ENCODE assay signal across 28 mouse cellular contexts in the genomic region with DNA sequence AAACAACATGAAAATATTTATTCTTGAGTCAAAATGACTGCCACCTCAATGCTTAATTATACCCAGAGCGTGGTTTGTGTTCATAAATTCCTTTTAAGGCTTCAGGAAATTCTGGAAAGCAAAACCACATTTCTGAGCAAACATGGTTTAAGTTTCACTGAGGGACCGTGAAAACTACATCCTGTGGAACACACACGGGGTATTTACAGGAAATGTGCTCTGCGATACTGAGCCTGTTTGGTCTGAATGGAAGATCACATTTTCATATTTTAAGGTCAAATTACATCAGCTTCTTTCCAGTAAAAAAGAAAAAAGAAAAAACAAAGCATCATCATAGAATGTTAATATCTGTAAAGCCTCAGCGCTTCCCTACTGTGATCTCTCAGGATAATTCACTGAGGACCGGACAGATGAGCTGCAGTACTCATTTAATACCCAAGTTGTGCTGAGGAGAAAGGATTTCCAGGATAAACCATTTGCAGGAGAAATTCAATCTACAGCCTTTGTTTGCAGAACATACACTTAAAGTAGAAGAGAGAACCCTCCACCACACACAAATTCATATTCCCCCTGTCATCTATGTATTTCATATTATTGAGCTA.
DNase-seq lines count a peak whose midpoint lies in the region; ATAC-seq and TF ChIP-seq lines count a peak whose summit lies in the region.
"Had no signal": no experiment of that assay in that cellular context is flagged by ENCODE, and none has a peak within 500 bp of the region (broad histone marks: within the 10 kb centered on the region; RNA-seq: fewer than 3 reads in every experiment).

No protein-coding gene starts in this region.

- no peaks in the 10 kb centered on the region for H3K36me3 ChIP-seq in kidney, adult 2 months (ENCODE audit: control insufficient read depth, insufficient read depth, low read length)
- H3K36me3 ChIP-seq in embryonic facial prominence, embryonic 12.5 days: no peaks in the 10 kb centered on the region
- H3K36me3 ChIP-seq in embryonic facial prominence, embryonic 15.5 days: no peaks in the 10 kb centered on the region
- H3K36me3 ChIP-seq in limb, embryonic 14.5 days (ENCODE audit: control insufficient read depth, insufficient read depth, low read length): no peaks in the 10 kb centered on the region
- H3K36me3 ChIP-seq in forebrain, embryonic 13.5 days (ENCODE audit: poor library complexity, severe bottlenecking): no peaks in the 10 kb centered on the region
- H3K36me3 ChIP-seq: forebrain, embryonic 12.5 days; heart, embryonic 13.5 days; liver, embryonic 13.5 days; lung, embryonic 15.5 days; neural tube, embryonic 12.5 days had no signal

- H3K27ac ChIP-seq in kidney, adult 2 months (ENCODE audit: insufficient read depth, low read depth, low read length): no peak overlapping the region
- H3K27ac ChIP-seq in embryonic facial prominence, embryonic 12.5 days: 0 out of 2 replicates have a peak overlapping the region, but pooled peaks have one; percentile 75
- peak overlapping the region; percentile 55; the same call in 1 of the 2 replicates for H3K27ac ChIP-seq in embryonic facial prominence, embryonic 15.5 days (replicated peaks)
- H3K27ac ChIP-seq in limb, embryonic 14.5 days (replicated peaks; ENCODE audit: low read depth, low read length): peak overlapping the region; percentile 22; the same call in 1 of the 2 replicates
- H3K27ac ChIP-seq in forebrain, embryonic 13.5 days: no peak overlapping the region
- H3K27ac ChIP-seq: forebrain, embryonic 12.5 days; heart, adult 2 months; heart, embryonic 13.5 days; hindbrain, embryonic 14.5 days; left cerebral cortex, adult 2 months; liver, embryonic 13.5 days; lung, embryonic 15.5 days; neural tube, embryonic 12.5 days had no signal

- H3K9ac ChIP-seq in embryonic facial prominence, embryonic 12.5 days: no peak overlapping the region
- no peak overlapping the region for H3K9ac ChIP-seq in embryonic facial prominence, embryonic 15.5 days
- no peak overlapping the region for H3K9ac ChIP-seq in limb, embryonic 14.5 days (ENCODE audit: low read depth, low read length, severe bottlenecking)
- no peak overlapping the region for H3K9ac ChIP-seq in forebrain, embryonic 13.5 days
- H3K9ac ChIP-seq: forebrain, embryonic 12.5 days; heart, embryonic 13.5 days; hindbrain, embryonic 14.5 days; liver, embryonic 13.5 days; lung, embryonic 15.5 days; neural tube, embryonic 12.5 days had no signal

- ATAC-seq in embryonic facial prominence, embryonic 12.5 days (ENCODE audit: insufficient number of reproducible peaks, insufficient read depth, low FRiP score, low TSS enrichment): no peak
- peak; percentile 63; the same call in 1 of the 2 replicates for ATAC-seq in embryonic facial prominence, embryonic 15.5 days (ENCODE audit: insufficient number of reproducible peaks, low FRiP score, low TSS enrichment, low read depth)
- ATAC-seq in limb, embryonic 14.5 days (ENCODE audit: low FRiP score, low read depth): peak; percentile 78
- ATAC-seq in forebrain, embryonic 13.5 days: no peak
- ATAC-seq: inflammation-experienced regulatory T-cells, adult 6 months had no signal

- no peak for TF ChIP-seq CTCF in kidney, adult 2 months (conservative IDR thresholded peaks at IDR 0.05; ENCODE audit: insufficient read depth, insufficient read length, low read depth, low read length)

- H3K27me3 ChIP-seq in kidney, adult 2 months (replicated peaks; ENCODE audit: control insufficient read depth, insufficient read depth, low read length): no peaks in the 10 kb centered on the region; the same call in 1 of the 2 replicates
- no peaks in the 10 kb centered on the region for H3K27me3 ChIP-seq in embryonic facial prominence, embryonic 12.5 days
- no peaks in the 10 kb centered on the region for H3K27me3 ChIP-seq in embryonic facial prominence, embryonic 15.5 days
- H3K27me3 ChIP-seq in limb, embryonic 14.5 days (ENCODE audit: control insufficient read depth, insufficient read depth, low read length): no peaks in the 10 kb centered on the region
- no peaks in the 10 kb centered on the region for H3K27me3 ChIP-seq in forebrain, embryonic 13.5 days
- H3K27me3 ChIP-seq: forebrain, embryonic 12.5 days; heart, embryonic 13.5 days; liver, embryonic 13.5 days; lung, embryonic 15.5 days; neural tube, embryonic 12.5 days had no signal

- peak; percentile 19 for DNase-seq in kidney, adult 2 months
- no peak for DNase-seq in kidney, postnatal 25 days
- peak; percentile 49 for DNase-seq in limb, embryonic 14.5 days (ENCODE audit: low spot score)
- DNase-seq in layer of hippocampus, adult 9-11 months: no peak
- DNase-seq: adrenal gland, adult 2 months; cerebellum, adult 11 months; cerebellum, adult 9-11 months; gastrocnemius, postnatal 10 days; heart, adult 2 months; left cerebral cortex, postnatal 4 days; liver, embryonic 13.5 days; lung, postnatal 4 days; midbrain, embryonic 14.5 days; retina, postnatal 1 day; right cerebral cortex, postnatal 25 days; spleen, adult 18-20 months; thymus, postnatal 14 days had no signal

- H3K4me1 ChIP-seq in kidney, adult 2 months (ENCODE audit: control insufficient read depth, insufficient read depth, low read length): no peaks in the 10 kb centered on the region
- peaks cover 7% of the 10 kb centered on the region; the same call in 1 of the 2 replicates for H3K4me1 ChIP-seq in embryonic facial prominence, embryonic 12.5 days
- peaks cover 5% of the 10 kb centered on the region; the same call in 1 of the 2 replicates for H3K4me1 ChIP-seq in embryonic facial prominence, embryonic 15.5 days
- H3K4me1 ChIP-seq in limb, embryonic 14.5 days (ENCODE audit: control insufficient read depth, insufficient read depth, low read length): 0 out of 2 replicates have a peak, but pooled peaks cover 4% of the 10 kb centered on the region
- H3K4me1 ChIP-seq in forebrain, embryonic 13.5 days: no peaks in the 10 kb centered on the region
- H3K4me1 ChIP-seq: heart, embryonic 13.5 days; liver, embryonic 13.5 days; lung, embryonic 15.5 days; neural tube, embryonic 12.5 days had no signal

- 33% methylated on average over 6 of the region's 6 CpGs for WGBS in kidney, adult 2 months
- WGBS in embryonic facial prominence, embryonic 12.5 days: 24% methylated on average over 6 of the region's 6 CpGs
- WGBS in embryonic facial prominence, embryonic 15.5 days: 22% methylated on average over 6 of the region's 6 CpGs
- WGBS in limb, embryonic 14.5 days: 34% methylated on average over 6 of the region's 6 CpGs
- 83% methylated on average over 6 of the region's 6 CpGs for WGBS in forebrain, embryonic 13.5 days

- no peak overlapping the region for H3K4me3 ChIP-seq in kidney, adult 2 months (ENCODE audit: insufficient read depth, low read depth, low read length)
- H3K4me3 ChIP-seq in embryonic facial prominence, embryonic 12.5 days: no peak overlapping the region
- no peak overlapping the region for H3K4me3 ChIP-seq in embryonic facial prominence, embryonic 15.5 days (replicated peaks)
- H3K4me3 ChIP-seq in limb, embryonic 14.5 days (replicated peaks; ENCODE audit: low read length): no peak overlapping the region
- H3K4me3 ChIP-seq in forebrain, embryonic 13.5 days: no peak overlapping the region
- H3K4me3 ChIP-seq: erythroblast, embryonic 14.5 days; forebrain, embryonic 12.5 days; heart, adult 2 months; heart, embryonic 13.5 days; left cerebral cortex, adult 2 months; liver, embryonic 13.5 days; lung, embryonic 15.5 days; neural tube, embryonic 12.5 days had no signal

- H3K4me2 ChIP-seq in embryonic facial prominence, embryonic 12.5 days (replicated peaks): no peak overlapping the region; the same call in 1 of the 2 replicates
- H3K4me2 ChIP-seq in embryonic facial prominence, embryonic 15.5 days (replicated peaks): no peak overlapping the region
- no peak overlapping the region for H3K4me2 ChIP-seq in limb, embryonic 14.5 days (replicated peaks; ENCODE audit: low read depth, low read length, severe bottlenecking)
- H3K4me2 ChIP-seq in forebrain, embryonic 13.5 days: no peak overlapping the region
- H3K4me2 ChIP-seq: forebrain, embryonic 12.5 days; heart, embryonic 13.5 days; hindbrain, embryonic 14.5 days; liver, embryonic 13.5 days; lung, embryonic 15.5 days; neural tube, embryonic 12.5 days had no signal

- H3K9me3 ChIP-seq in embryonic facial prominence, embryonic 12.5 days: no peaks in the 10 kb centered on the region
- no peaks in the 10 kb centered on the region for H3K9me3 ChIP-seq in embryonic facial prominence, embryonic 15.5 days (replicated peaks)
- H3K9me3 ChIP-seq in limb, embryonic 14.5 days (ENCODE audit: control insufficient read depth, low read length): no peaks in the 10 kb centered on the region
- no peaks in the 10 kb centered on the region for H3K9me3 ChIP-seq in forebrain, embryonic 13.5 days (replicated peaks)
- H3K9me3 ChIP-seq: forebrain, embryonic 12.5 days; heart, embryonic 13.5 days; liver, embryonic 13.5 days; lung, embryonic 15.5 days; neural tube, embryonic 12.5 days had no signal

- TF ChIP-seq POLR2A in kidney, adult 2 months (IDR thresholded peaks at IDR 0.05; ENCODE audit: low read depth, low read length): no peak
- no peak for TF ChIP-seq POLR2A in limb, embryonic 14.5 days (IDR thresholded peaks at IDR 0.05; ENCODE audit: borderline replicate concordance, extremely low read depth, insufficient read depth, insufficient read length)

Comparison
In these comparisons a context has a peak if more than half of its experiments do, and no peak if none do; other contexts are left out.
1. DNase-seq: peak in kidney, adult 2 months (single experiment) and limb, embryonic 14.5 days (single experiment); none in kidney, postnatal 25 days (0 of 2) and layer of hippocampus, adult 9-11 months (single experiment).
2. ATAC-seq: peak in embryonic facial prominence, embryonic 15.5 days (single experiment) and limb, embryonic 14.5 days (single experiment); none in embryonic facial prominence, embryonic 12.5 days (single experiment) and forebrain, embryonic 13.5 days (single experiment).
3. H3K27ac ChIP-seq: peak in embryonic facial prominence, embryonic 12.5 days (single experiment), embryonic facial prominence, embryonic 15.5 days (single experiment) and limb, embryonic 14.5 days (single experiment); none in kidney, adult 2 months (single experiment) and forebrain, embryonic 13.5 days (single experiment).